Mouse (Mus musculus) layer of hippocampus, adult 18-20 months (tissue): Measurements from ENCODE around the gene Cnot1. TPM values are rescaled to one million over a fixed set of nuclear protein-coding genes. Genes with fewer than 3 reads are reported as not detected.

ENCODE experiments used
- DNase-seq, 2 experiments: peaks; one replicate each; pipeline ENCODE4 v3.0.0; 2022; ENCODE audit warnings: low spot score in 2 of 2
- microRNA-seq, 2 experiments: library from miRNA; unstranded; fragments of <30 nt; microRNA quantifications; one replicate each; pipeline ENCODE4 v1.2.0; 2021
- total RNA-seq, 2 experiments: library from RNA; stranded (reverse); gene quantifications; 2 replicates each; pipeline ENCODE4 v1.2.3; 2021

Gene Cnot1
- total RNA-seq, 2 experiments from 2014 or later, result 118 to 119 TPM

GRCm38 (mm10) chr8:95694631-95695030 is 112.6 kb downstream of the Cnot1 start:
- DNase-seq, result peak in 1 of 2 experiments; percentile 66

- no peak for DNase-seq
These were observed 116.2 kb downstream of the Cnot1 start for GRCm38 (mm10) chr8:95690929-95691541.

- DNase-seq, result peak in 1 of 2 experiments; percentile 75
These were observed 119.1 kb downstream of the Cnot1 start for GRCm38 (mm10) chr8:95688073-95688672.

GRCm38 (mm10) chr8:95678024-95678611 is 129.1 kb downstream of the Cnot1 start:
- peak; percentile 56 to 74 for DNase-seq

GRCm38 (mm10) chr8:95677591-95678023 is 129.7 kb downstream of the Cnot1 start:
- no peak for DNase-seq

GRCm38 (mm10) chr8:95676631-95677030 is 130.6 kb downstream of the Cnot1 start, which contains the start of gene Ndrg4:
Gene Ndrg4, plus strand, starts transcription at chr8:95676980.
- no peak for DNase-seq

GRCm38 (mm10) chr8:95672811-95673210 is 134.5 kb downstream of the Cnot1 start:
- no peak for DNase-seq

- DNase-seq, result peak in 1 of 2 experiments; percentile 60
These were observed 135.4 kb downstream of the Cnot1 start for GRCm38 (mm10) chr8:95671861-95672260.

GRCm38 (mm10) chr8:95669967-95670366 is 137.3 kb downstream of the Cnot1 start:
- DNase-seq, result no peak

Small RNA genes within 50 kb of the gene (microRNA-seq; reads per million reads assigned to microRNA genes)
- 2.0 to 3.5 reads per million in 2 experiments for gene Mir7073

Other genes with a start within 250 kb of the Cnot1 start
- gene Prss54, start 231.1 kb downstream of the Cnot1 start, total RNA-seq, result not detected
- 1 to 10 TPM; 2.2 to 3.0 TPM for gene Gins3, start 174.0 kb downstream of the Cnot1 start, total RNA-seq
- gene Ndrg4, start 130.5 kb downstream of the Cnot1 start, total RNA-seq, result 1,000 to 10,000 TPM; 1,366 to 1,373 TPM
- 10 to 100 TPM; 17.7 to 22.8 TPM for gene Setd6, start 91.6 kb downstream of the Cnot1 start, total RNA-seq
- 100 to 1,000 TPM; 134 to 165 TPM for gene Sap18b, start 17.9 kb upstream of the Cnot1 start, total RNA-seq
- 10 to 100 TPM; 29.7 to 30.8 TPM for gene Slc38a7, start 46.1 kb upstream of the Cnot1 start, total RNA-seq
- gene Got2, start 81.1 kb upstream of the Cnot1 start, total RNA-seq, result 100 to 1,000 TPM; 231 to 234 TPM